Comparison of ENCODE assay signal across 24 mouse cellular contexts in the genomic region with DNA sequence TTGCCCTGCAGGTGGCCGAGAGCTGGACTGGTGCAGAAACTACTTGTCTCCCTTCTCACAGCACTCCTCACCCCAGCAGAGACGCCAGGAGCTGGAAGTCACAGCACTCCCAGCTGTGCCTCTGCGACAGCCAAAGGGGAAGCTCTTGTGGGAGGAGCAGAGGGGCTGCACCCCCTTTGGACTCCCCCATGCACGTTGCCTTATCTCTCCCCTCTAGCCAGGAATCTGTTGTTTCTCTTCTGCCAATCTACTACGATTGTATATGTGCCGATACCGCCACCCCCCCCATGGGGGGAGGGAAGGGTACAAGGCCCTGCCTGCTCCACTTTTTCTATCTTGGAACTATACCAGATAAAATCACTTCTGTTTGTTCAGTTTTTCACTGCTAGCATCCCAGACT.
"Had no signal": no experiment of that assay in that cellular context is flagged by ENCODE, and none has a peak within 500 bp of the region (broad histone marks: within the 10 kb centered on the region; RNA-seq: fewer than 3 reads in every experiment).

No protein-coding gene starts in this region.

- H3K9me3 ChIP-seq: heart, embryonic 10.5 days; heart, embryonic 12.5 days; hindbrain, embryonic 10.5 days; hindbrain, embryonic 12.5 days; intestine, embryonic 15.5 days; limb, embryonic 13.5 days; limb, embryonic 15.5 days had no signal

- H3K4me3 ChIP-seq: gastrocnemius, adult 2 months; heart, embryonic 10.5 days; heart, embryonic 12.5 days; hindbrain, embryonic 10.5 days; hindbrain, embryonic 12.5 days; intestine, embryonic 15.5 days; left cerebral cortex, adult 2 months; limb, embryonic 13.5 days; limb, embryonic 15.5 days had no signal

- H3K4me1 ChIP-seq: hindbrain, embryonic 10.5 days; hindbrain, embryonic 12.5 days; limb, embryonic 13.5 days had no signal

- H3K4me2 ChIP-seq: heart, embryonic 12.5 days; hindbrain, embryonic 12.5 days; hindbrain, embryonic 14.5 days; intestine, embryonic 15.5 days; limb, embryonic 13.5 days; limb, embryonic 15.5 days; liver, embryonic 11.5 days had no signal

- DNase-seq: gastrocnemius, adult 2 months; gastrocnemius, postnatal 10 days; gastrocnemius, postnatal 25 days; heart, adult 18-20 months; heart, postnatal 10 days; heart, postnatal 4 days; kidney, adult 18-20 months; kidney, adult 8-10 months; kidney, postnatal 10 days; kidney, postnatal 4 days had no signal

- H3K9ac ChIP-seq: heart, embryonic 12.5 days; hindbrain, embryonic 12.5 days; hindbrain, embryonic 14.5 days; intestine, embryonic 15.5 days; limb, embryonic 13.5 days; limb, embryonic 15.5 days; liver, embryonic 14.5 days had no signal

- H3K27ac ChIP-seq: gastrocnemius, adult 2 months; heart, embryonic 10.5 days; hindbrain, embryonic 10.5 days; hindbrain, embryonic 12.5 days; hindbrain, embryonic 14.5 days; intestine, embryonic 15.5 days; left cerebral cortex, adult 2 months; limb, embryonic 13.5 days; limb, embryonic 15.5 days; liver, embryonic 14.5 days had no signal

- H3K27me3 ChIP-seq: heart, embryonic 12.5 days; hindbrain, embryonic 12.5 days; intestine, embryonic 15.5 days; limb, embryonic 13.5 days; limb, embryonic 15.5 days had no signal

- ATAC-seq: hindbrain, embryonic 16.5 days; inflammation-experienced regulatory T-cells, adult 6 months; intestine, embryonic 15.5 days; intestine, postnatal 0 days had no signal
